Mouse (Mus musculus) hematopoietic multipotent progenitor cell, adult 10-12 weeks (in vitro differentiated cells): ENCODE measurements around the gene Tulp1. TPM values are rescaled to one million over a fixed set of nuclear protein-coding genes. Genes with fewer than 3 reads are reported as not detected.

Experiments used
- polyA plus RNA-seq: library from polyadenylated mRNA; stranded (reverse); fragments of >175 nt; gene quantifications from 2 replicates; pipeline ENCODE4 v1.2.3, GENCODE M21; 2012; ENCODE audit warnings: low replicate concordance

Gene Tulp1
- polyA plus RNA-seq, result not detected in 2 replicates

GRCm38 (mm10) chr17:28365122-28365521 is at the start of gene Tulp1:
TSS of gene Tulp1 (minus strand) at chr17:28365222.

GRCm38 (mm10) chr17:28350466-28351352 is 14.3 kb downstream of the Tulp1 start, which contains the start of gene Tead3:
TSS of gene Tead3 (minus strand) at chr17:28350817.

GRCm38 (mm10) chr17:28328366-28328928 is 36.6 kb downstream of the Tulp1 start, which contains the start of gene Rpl10a:
TSS of gene Rpl10a (plus strand) at chr17:28328471.

GRCm38 (mm10) chr17:28313212-28313879 is 51.7 kb downstream of the Tulp1 start, which contains the start of gene Fance:
TSS of gene Fance (plus strand) at chr17:28313519.

Other genes starting within 250 kb of the Tulp1 start
- 0.15 and 0.20 TPM in 2 replicates for gene Scube3, start 223.1 kb downstream of the Tulp1 start, polyA plus RNA-seq
- gene Zfp523, start 188.1 kb downstream of the Tulp1 start, polyA plus RNA-seq, result 25.1 and 68.8 TPM in 2 replicates
- gene Def6, start 157.4 kb downstream of the Tulp1 start, polyA plus RNA-seq, result 145 and 319 TPM in 2 replicates
- 37.1 and 71.8 TPM in 2 replicates for gene Ppard, start 132.5 kb downstream of the Tulp1 start, polyA plus RNA-seq
- 40.1 and 48.3 TPM in 2 replicates for gene Fance, start 51.7 kb downstream of the Tulp1 start, polyA plus RNA-seq
- gene Rpl10a, start 36.8 kb downstream of the Tulp1 start, polyA plus RNA-seq, result 1,596 and 4,290 TPM in 2 replicates
- 0.22 TPM in 2 replicates for gene Tead3, start 14.4 kb downstream of the Tulp1 start, polyA plus RNA-seq
- gene Fkbp5, start 152.3 kb upstream of the Tulp1 start, polyA plus RNA-seq, result 13.8 and 14.3 TPM in 2 replicates
- gene Armc12, start 165.6 kb upstream of the Tulp1 start, polyA plus RNA-seq, result 0.20 and 0.51 TPM in 2 replicates
- not detected in 2 replicates for gene Clpsl2, start 184.2 kb upstream of the Tulp1 start, polyA plus RNA-seq
- gene Clps, start 195.5 kb upstream of the Tulp1 start, polyA plus RNA-seq, result 0.53 and 5.3 TPM in 2 replicates
- gene Lhfpl5, start 210.4 kb upstream of the Tulp1 start, polyA plus RNA-seq, result not detected in 2 replicates